Mouse (Mus musculus) testis, adult 2 months (tissue): ENCODE measurements around the gene Sez6l.

Source experiments
- CTCF ChIP-seq: fragments of 200-500 bp; IDR thresholded peaks from 2 replicates; pipeline ENCODE4 v1.5.1; 2012; ENCODE audit warnings: low read depth, mild to moderate bottlenecking, inconsistent platforms, low read length, moderate library complexity; ENCODE audit not compliant: control insufficient read depth, insufficient read depth, insufficient replicate concordance
- POLR2A ChIP-seq: fragments of 200-500 bp; IDR thresholded peaks from 2 replicates; pipeline ENCODE4 v1.6.1; 2012; ENCODE audit warnings: low read depth, mild to moderate bottlenecking, inconsistent platforms, low read length, moderate library complexity; ENCODE audit not compliant: control insufficient read depth

DNA sequence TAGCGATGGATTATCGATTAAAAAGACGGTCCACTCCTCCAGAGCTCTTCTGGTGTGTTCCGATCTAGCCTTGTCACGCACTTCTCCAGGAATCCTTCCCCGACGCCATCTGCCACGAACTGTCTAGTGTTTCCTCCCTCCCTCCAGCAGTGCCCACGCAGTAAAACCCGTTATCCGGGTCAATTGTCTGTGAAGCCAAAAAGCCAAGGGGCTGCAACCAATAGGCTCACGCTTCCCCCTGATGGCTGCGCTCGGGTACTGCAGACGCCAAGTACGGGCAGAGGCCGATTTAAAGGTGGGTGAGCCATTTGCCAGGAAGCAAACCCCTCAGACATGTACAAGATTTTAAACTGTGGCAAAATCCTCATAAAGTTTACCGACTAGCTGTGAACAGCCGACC lies 148.0 kb downstream of the Sez6l start:
- peak; percentile 67; the same call in 1 of the 2 replicates for TF ChIP-seq CTCF
- TF ChIP-seq POLR2A = no peak
